Mouse (Mus musculus): ENCODE measurements around the gene Tma7.

DNA sequence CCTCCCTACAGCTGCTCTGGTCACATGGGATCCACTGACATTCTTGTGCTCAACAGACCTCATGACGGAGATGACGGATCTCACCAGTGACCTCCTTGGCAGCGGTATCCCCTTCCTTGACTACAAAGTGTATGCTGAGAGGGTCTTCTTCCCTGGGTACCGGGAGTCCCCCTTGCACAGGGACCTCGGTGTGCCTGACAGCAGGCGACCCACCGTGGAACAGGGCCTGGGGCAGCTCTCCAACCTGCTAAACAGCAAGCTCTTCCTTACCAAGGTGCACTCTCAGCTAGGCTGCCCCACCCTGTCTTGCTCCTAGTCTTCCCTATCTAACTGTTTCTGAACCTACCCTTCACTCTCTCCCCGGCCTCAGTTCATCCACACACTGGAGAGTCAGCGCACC, 29.2 kb upstream of the Tma7 start:
- TF ChIP-seq GATA1 (IDR thresholded peaks at IDR 0.05; ENCODE audit: borderline replicate concordance, low read length), result no peak
- TF ChIP-seq FLI1 (IDR thresholded peaks at IDR 0.05; ENCODE audit: low read length), result no peak
